Mouse (Mus musculus) lung, postnatal 0 days (tissue): Measurements from ENCODE around the gene Wipf1.

ENCODE experiments used
- CTCF ChIP-seq: IDR thresholded peaks from 2 replicates; pipeline ENCODE4 v1.5.1; 2016; ENCODE audit warnings: antibody characterized with exemption, mild to moderate bottlenecking
- EP300 ChIP-seq: IDR thresholded peaks from 2 replicates; pipeline ENCODE4 v1.6.1; 2016; ENCODE audit warnings: antibody characterized with exemption, mild to moderate bottlenecking, control low read depth

DNA sequence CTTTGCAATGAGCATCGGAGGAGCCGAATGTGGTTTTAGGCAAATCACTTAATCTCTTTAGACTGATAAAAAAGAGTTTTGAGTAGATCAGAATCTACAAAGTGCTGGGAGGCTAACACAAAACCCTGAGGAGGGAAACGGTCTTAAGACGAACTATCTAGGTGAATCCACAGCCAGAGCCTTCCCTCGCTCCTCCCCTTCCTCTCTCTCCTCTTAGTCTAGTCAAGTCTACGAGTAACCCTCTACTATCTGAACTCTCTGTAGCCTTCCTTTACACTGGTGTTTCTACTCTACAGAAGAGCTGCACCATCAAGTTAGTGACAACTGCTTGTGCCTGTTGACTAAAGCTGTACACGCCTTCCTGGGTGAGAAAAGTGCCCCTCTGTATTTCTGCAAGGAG lies 77.0 kb downstream of the Wipf1 start:
- TF ChIP-seq CTCF (no peak), EP300 (no peak)
